Mouse (Mus musculus): Measurements from ENCODE around the gene Hoxb5.

GRCm38 (mm10) chr11:96345220-96345892 is 42.2 kb downstream of the Hoxb5 start:
- no peak for TF ChIP-seq CTCF (IDR thresholded peaks at IDR 0.05; ENCODE audit: low read depth)
- no peak for TF ChIP-seq EP300 (optimal IDR thresholded peaks at IDR 0.05)

Measured in stomach, postnatal 0 days (tissue).